Mouse (Mus musculus) liver, adult 2 months (tissue): ENCODE measurements around the gene Mmp24.

Source experiments
- CTCF ChIP-seq: fragments of 200-500 bp; IDR thresholded peaks from 2 replicates; pipeline ENCODE4 v1.5.1; 2011; ENCODE audit warnings: low read depth, low read length, control low read depth
- POLR2A ChIP-seq: fragments of 200-500 bp; IDR thresholded peaks from 2 replicates; pipeline ENCODE4 v1.6.1; 2011; ENCODE audit warnings: low read length, control low read depth; ENCODE audit not compliant: insufficient read depth; ENCODE audit errors: extremely low read depth

- TF ChIP-seq CTCF (no peak), POLR2A (no peak)
Measured at GRCm38 (mm10) chr2:155860102-155860501, 85.0 kb downstream of the Mmp24 start.
